Mouse (Mus musculus): ENCODE results near the gene Dnaja4. TPM values are rescaled to one million over a fixed set of nuclear protein-coding genes. Genes with fewer than 3 reads are reported as not detected.

The Dnaja4 gene
- polyA plus RNA-seq, 1 experiment from 2014 or later, result 6.3 TPM

- peaks cover 26% of the 10 kb centered on the region for H3K36me3 ChIP-seq (ENCODE audit: insufficient read depth)
- no peak for DNase-seq
Observed at GRCm38 (mm10) chr9:54708085-54708484, 9.4 kb downstream of the Dnaja4 start.

GRCm38 (mm10) chr9:54715776-54716175 is 17.1 kb downstream of the Dnaja4 start:
- Histone ChIP-seq H3K27me3 (ENCODE audit: insufficient read depth, low read length) (no peaks in the 10 kb centered on the region), H3K4me1 (ENCODE audit: insufficient read depth) (no peaks in the 10 kb centered on the region), H3K9me3 (ENCODE audit: low read depth, low read length) (no peaks in the 10 kb centered on the region), H3K9ac (no peak overlapping the region), H3K36me3 (ENCODE audit: insufficient read depth) (peaks cover 72% of the 10 kb centered on the region), H3K27ac (ENCODE audit: low read depth) (no peak overlapping the region), H3K4me3 (ENCODE audit: low read depth, low read length) (no peak overlapping the region), H3K4me2 (no peak overlapping the region)
- 87% methylated on average over 3 of the region's 3 CpGs for WGBS
- no peak for DNase-seq
- ATAC-seq (ENCODE audit: insufficient read depth), result no peak
- no peak for TF ChIP-seq CTCF (IDR thresholded peaks at IDR 0.05; ENCODE audit: low read depth)

More at GRCm38 (mm10) chr9:54708085-54708484, 9.4 kb downstream of the Dnaja4 start:
- H3K4me2 ChIP-seq, result no peak overlapping the region
- 77% methylated on average over 5 of the region's 5 CpGs for WGBS
- no peak for ATAC-seq (ENCODE audit: insufficient read depth)
- TF ChIP-seq CTCF (IDR thresholded peaks at IDR 0.05; ENCODE audit: low read depth), result no peak
- H3K9ac ChIP-seq, result no peak overlapping the region
- H3K27ac ChIP-seq (ENCODE audit: low read depth), result no peak overlapping the region
- no peaks in the 10 kb centered on the region for H3K27me3 ChIP-seq (ENCODE audit: insufficient read depth, low read length)
- H3K4me3 ChIP-seq (ENCODE audit: low read depth, low read length), result no peak overlapping the region
- H3K4me1 ChIP-seq (ENCODE audit: insufficient read depth), result no peaks in the 10 kb centered on the region
- no peaks in the 10 kb centered on the region for H3K9me3 ChIP-seq (ENCODE audit: low read depth, low read length)

GRCm38 (mm10) chr9:54717527-54717926 is 18.9 kb downstream of the Dnaja4 start:
- WGBS, result 56% methylated on average over 3 of the region's 3 CpGs
- no peaks in the 10 kb centered on the region for H3K27me3 ChIP-seq (ENCODE audit: insufficient read depth, low read length)
- no peaks in the 10 kb centered on the region for H3K4me1 ChIP-seq (ENCODE audit: insufficient read depth)
- no peak for TF ChIP-seq CTCF (IDR thresholded peaks at IDR 0.05; ENCODE audit: low read depth)
- H3K4me2 ChIP-seq, result no peak overlapping the region
- no peaks in the 10 kb centered on the region for H3K9me3 ChIP-seq (ENCODE audit: low read depth, low read length)
- H3K4me3 ChIP-seq (ENCODE audit: low read depth, low read length), result no peak overlapping the region
- peak; percentile 58; the same call in 1 of the 2 replicates for ATAC-seq (ENCODE audit: insufficient read depth)
- no peak overlapping the region for H3K9ac ChIP-seq
- H3K36me3 ChIP-seq (ENCODE audit: insufficient read depth), result peaks cover 73% of the 10 kb centered on the region
- peak; percentile 37 for DNase-seq
- peak overlapping the region; percentile 4; the same call in 1 of the 2 replicates for H3K27ac ChIP-seq (ENCODE audit: low read depth)

GRCm38 (mm10) chr9:54722156-54722555 is 23.5 kb downstream of the Dnaja4 start:
- ATAC-seq (ENCODE audit: insufficient read depth), result no peak
- no peak overlapping the region for H3K4me2 ChIP-seq
- H3K9me3 ChIP-seq (ENCODE audit: low read depth, low read length), result no peaks in the 10 kb centered on the region
- H3K9ac ChIP-seq, result no peak overlapping the region
- no peak for DNase-seq
- no peaks in the 10 kb centered on the region for H3K4me1 ChIP-seq (ENCODE audit: insufficient read depth)
- 83% methylated on average over 7 of the region's 7 CpGs for WGBS
- H3K27me3 ChIP-seq (ENCODE audit: insufficient read depth, low read length), result no peaks in the 10 kb centered on the region
- TF ChIP-seq CTCF (IDR thresholded peaks at IDR 0.05; ENCODE audit: low read depth), result no peak
- no peak overlapping the region for H3K27ac ChIP-seq (ENCODE audit: low read depth)
- H3K36me3 ChIP-seq (ENCODE audit: insufficient read depth), result peaks cover 82% of the 10 kb centered on the region
- no peak overlapping the region for H3K4me3 ChIP-seq (ENCODE audit: low read depth, low read length)

- H3K4me3 ChIP-seq (ENCODE audit: low read depth, low read length), result no peak overlapping the region
- ATAC-seq (ENCODE audit: insufficient read depth) (no peak), DNase-seq (no peak)
- H3K4me2 ChIP-seq, result no peak overlapping the region
- H3K9ac ChIP-seq, result no peak overlapping the region
- H3K36me3 ChIP-seq (ENCODE audit: insufficient read depth), result peaks cover 87% of the 10 kb centered on the region
- no peaks in the 10 kb centered on the region for H3K9me3 ChIP-seq (ENCODE audit: low read depth, low read length)
- no peak overlapping the region for H3K27ac ChIP-seq (ENCODE audit: low read depth)
- H3K4me1 ChIP-seq (ENCODE audit: insufficient read depth), result no peaks in the 10 kb centered on the region
- no peak for TF ChIP-seq CTCF (IDR thresholded peaks at IDR 0.05; ENCODE audit: low read depth)
- no peaks in the 10 kb centered on the region for H3K27me3 ChIP-seq (ENCODE audit: insufficient read depth, low read length)
- 80% methylated on average over 4 of the region's 4 CpGs for WGBS
Observed at GRCm38 (mm10) chr9:54722596-54722995, 23.9 kb downstream of the Dnaja4 start.

- WGBS, result 80% methylated on average over 5 of the region's 5 CpGs
- no peak overlapping the region for H3K4me2 ChIP-seq
- no peaks in the 10 kb centered on the region for H3K4me1 ChIP-seq (ENCODE audit: insufficient read depth)
- no peaks in the 10 kb centered on the region for H3K27me3 ChIP-seq (ENCODE audit: insufficient read depth, low read length)
- ATAC-seq (ENCODE audit: insufficient read depth), result no peak
- peaks cover 80% of the 10 kb centered on the region for H3K36me3 ChIP-seq (ENCODE audit: insufficient read depth)
- no peak overlapping the region for H3K27ac ChIP-seq (ENCODE audit: low read depth)
- TF ChIP-seq CTCF (IDR thresholded peaks at IDR 0.05; ENCODE audit: low read depth), result no peak
- no peak overlapping the region for H3K4me3 ChIP-seq (ENCODE audit: low read depth, low read length)
- H3K9ac ChIP-seq, result no peak overlapping the region
- no peaks in the 10 kb centered on the region for H3K9me3 ChIP-seq (ENCODE audit: low read depth, low read length)
- DNase-seq, result no peak
Observed at GRCm38 (mm10) chr9:54726315-54726714, 27.6 kb downstream of the Dnaja4 start.

- peaks cover 24% of the 10 kb centered on the region for H3K36me3 ChIP-seq (ENCODE audit: insufficient read depth)
- DNase-seq, result peak; percentile 80
- no peak overlapping the region for H3K4me2 ChIP-seq
Observed at GRCm38 (mm10) chr9:54732122-54732521, 33.4 kb downstream of the Dnaja4 start.

More at GRCm38 (mm10) chr9:54732122-54732521, 33.4 kb downstream of the Dnaja4 start:
- TF ChIP-seq CTCF (IDR thresholded peaks at IDR 0.05; ENCODE audit: low read depth), result peak; percentile 71
- Histone ChIP-seq H3K27me3 (ENCODE audit: insufficient read depth, low read length) (no peaks in the 10 kb centered on the region), H3K4me1 (ENCODE audit: insufficient read depth) (0 out of 2 replicates have a peak, but pooled peaks cover 2% of the 10 kb centered on the region), H3K4me3 (ENCODE audit: low read depth, low read length) (no peak overlapping the region), H3K9ac (no peak overlapping the region), H3K9me3 (ENCODE audit: low read depth, low read length) (no peaks in the 10 kb centered on the region), H3K27ac (ENCODE audit: low read depth) (no peak overlapping the region)
- ATAC-seq (ENCODE audit: insufficient read depth), result no peak
- WGBS, result 89% methylated on average over 2 of the region's 2 CpGs

Measured in lung, embryonic 14.5 days (tissue).